Mouse (Mus musculus) T-helper 1 cell (primary cell): ENCODE data around the gene Fto.

ENCODE experiments used
- in situ Hi-C: fragments of 300-600 bp; cut with MboI, MseI; formaldehyde crosslinking; loops from one replicate; pipeline ENCODE4 v1.15.1; 2025; ENCODE audit warnings: high pct_unique_total_duplicates

Fto gene

GRCm38 (mm10) chr8:91524056-91524864, 210.9 kb downstream of the Fto start:
- in situ Hi-C loops, result no loop called here

DNA sequence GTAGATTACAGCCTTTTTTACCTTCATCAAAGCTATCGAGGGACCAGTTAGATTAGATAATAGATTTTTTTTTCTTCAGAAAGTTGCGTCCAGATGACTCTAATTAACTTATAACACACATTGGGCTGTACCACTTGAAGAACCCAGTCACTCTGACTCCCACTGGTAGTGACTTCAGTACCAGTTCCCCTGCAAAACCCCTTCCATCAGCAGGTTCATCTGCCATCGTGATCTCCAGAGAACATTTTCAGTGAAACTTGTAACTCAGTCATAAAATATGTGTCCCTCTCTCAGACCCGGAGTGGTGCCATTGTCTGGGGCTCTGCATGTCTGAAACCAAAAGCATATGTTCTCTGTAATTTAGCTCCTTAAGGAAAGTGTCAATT, 211.5 kb downstream of the Fto start:
- in situ Hi-C loops, result loop anchor here (25.0 kb wide), 1 partner anchor 837 kb away; the partner anchor contains the start of gene Irx5

DNA sequence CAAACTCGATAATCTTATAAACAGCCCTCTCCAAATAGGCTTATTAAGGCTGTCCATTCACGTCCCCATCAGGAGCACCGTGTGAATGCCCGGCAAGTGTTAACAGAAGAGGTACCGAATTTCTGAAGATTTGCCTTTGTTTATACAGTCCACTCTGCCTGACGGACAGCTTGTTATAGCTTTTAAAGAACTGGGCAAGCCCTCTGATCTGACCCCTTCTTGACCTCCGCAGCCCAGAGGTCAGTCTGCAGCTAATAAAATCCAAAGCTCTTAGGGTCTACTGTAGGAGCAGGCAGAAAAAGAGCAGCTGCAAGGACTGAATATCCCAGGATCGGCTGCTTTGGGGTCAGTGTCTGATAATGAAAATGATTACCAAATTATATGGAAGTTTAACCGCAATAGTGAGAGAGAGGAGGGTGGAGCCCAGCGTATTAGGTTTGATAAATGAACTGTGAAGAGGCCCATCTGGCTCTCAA, 212.1 kb downstream of the Fto start:
- in situ Hi-C loops, result loop anchor here (25.0 kb wide), 1 partner anchor 837 kb away; the partner anchor contains the start of gene Irx5

DNA sequence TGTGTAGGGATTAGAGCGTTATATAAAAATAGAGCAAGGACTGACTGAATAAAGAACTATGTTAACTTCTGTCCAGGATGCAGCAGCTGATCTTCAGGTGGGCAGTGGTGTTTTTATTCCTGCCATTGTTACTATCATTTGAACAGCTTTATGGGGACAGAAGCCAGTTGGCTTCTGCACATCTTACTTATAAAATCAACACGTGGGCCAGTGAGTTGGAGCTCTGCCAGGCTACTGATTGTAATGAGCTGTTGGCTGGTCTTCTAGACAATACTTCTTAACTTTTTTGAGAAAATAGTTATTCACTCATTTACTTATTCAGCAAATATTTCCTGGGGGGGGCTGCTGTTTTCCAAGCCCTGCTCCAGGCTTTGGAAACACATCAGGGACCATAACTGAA, 215.6 kb downstream of the Fto start:
- in situ Hi-C loops, result loop anchor here (25.0 kb wide), 1 partner anchor 833 kb away; the partner anchor contains the start of gene Irx5

DNA sequence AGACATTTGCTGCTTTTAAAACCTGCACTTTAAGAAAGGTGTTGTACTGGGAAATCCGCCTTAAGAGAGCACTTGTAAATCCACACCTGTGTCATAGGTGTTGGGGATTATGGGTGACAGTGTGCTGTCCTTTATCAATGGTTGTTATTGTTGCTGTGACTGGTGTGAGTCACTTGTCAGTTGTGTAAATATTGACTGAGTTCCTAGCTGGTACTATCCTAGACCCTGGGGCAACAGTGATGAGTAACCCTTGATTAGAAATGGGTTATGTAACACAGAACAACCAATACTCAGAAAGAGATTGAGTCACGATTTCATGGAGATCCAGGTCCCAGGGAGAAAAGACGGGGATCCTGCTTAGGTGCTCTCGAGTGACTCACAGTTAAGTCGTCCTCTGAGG, 216.4 kb downstream of the Fto start:
- in situ Hi-C loops, result loop anchor here (25.0 kb wide), 1 partner anchor 833 kb away; the partner anchor contains the start of gene Irx5

GRCm38 (mm10) chr8:91530656-91531055, 217.3 kb downstream of the Fto start:
- in situ Hi-C loops, result loop anchor here (25.0 kb wide), 1 partner anchor 832 kb away; the partner anchor contains the start of gene Irx5

DNA sequence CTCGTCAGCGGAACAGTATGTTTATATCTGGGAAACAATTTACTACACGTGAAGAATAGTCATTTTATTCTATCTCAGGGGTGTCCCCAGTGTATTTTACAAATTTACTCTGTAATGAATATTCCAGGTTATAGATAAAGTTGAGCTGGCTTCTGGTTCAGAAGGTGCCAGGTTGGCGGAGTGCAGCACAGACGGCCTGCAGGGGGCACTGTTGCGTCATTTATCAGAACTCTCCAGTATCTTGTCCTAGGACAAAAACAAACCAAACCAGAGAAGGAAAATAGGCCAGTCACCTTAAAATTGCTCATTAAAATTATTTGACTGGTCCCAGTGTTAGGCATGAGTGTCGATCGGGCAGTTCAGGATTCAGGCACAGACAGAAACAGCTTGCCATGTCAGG, 218.6 kb downstream of the Fto start:
- in situ Hi-C loops, result loop anchor here (25.0 kb wide), 1 partner anchor 830 kb away; the partner anchor contains the start of gene Irx5

DNA sequence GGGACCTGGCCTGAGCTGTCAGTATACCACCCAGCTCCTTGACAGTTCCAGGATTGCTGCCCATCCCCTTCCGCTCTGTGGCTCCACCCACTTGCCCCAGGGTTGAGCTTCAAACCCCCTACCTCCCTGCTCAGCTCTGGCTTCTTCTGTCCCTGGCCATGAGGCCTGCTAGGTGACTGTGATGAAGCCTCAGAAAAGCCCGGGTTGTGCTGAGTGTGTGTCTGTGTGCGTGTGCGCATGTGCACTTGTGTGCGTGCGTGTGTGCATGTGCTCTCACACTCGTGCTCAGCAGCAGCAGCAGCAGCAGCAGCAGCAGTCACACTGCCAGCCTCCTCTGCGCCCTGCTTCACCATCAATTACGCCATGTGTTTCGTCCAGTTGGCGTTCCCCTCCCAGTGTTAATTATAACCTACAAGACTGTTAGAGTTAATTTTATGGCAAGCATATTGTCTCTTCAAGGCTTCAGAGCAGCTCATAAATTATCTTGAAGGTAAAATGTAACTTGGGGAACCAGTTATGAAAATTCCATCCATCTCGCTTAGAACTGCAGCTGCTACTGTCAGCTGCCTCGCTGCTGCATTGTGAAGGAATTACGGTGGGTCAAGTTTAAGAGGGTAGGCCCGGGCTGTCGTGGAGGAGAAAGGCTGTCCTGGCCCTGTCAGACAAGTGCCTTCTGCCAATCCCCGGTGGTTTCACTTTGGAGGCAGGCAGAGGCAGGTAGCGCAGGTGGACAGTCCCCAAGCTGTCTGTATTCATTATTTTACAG, 219.5 kb downstream of the Fto start:
- in situ Hi-C loops, result loop anchor here (25.0 kb wide), 1 partner anchor 829 kb away; the partner anchor contains the start of gene Irx5

GRCm38 (mm10) chr8:91534752-91535151, 221.4 kb downstream of the Fto start:
- in situ Hi-C loops, result loop anchor here (25.0 kb wide), 1 partner anchor 828 kb away; the partner anchor contains the start of gene Irx5

DNA sequence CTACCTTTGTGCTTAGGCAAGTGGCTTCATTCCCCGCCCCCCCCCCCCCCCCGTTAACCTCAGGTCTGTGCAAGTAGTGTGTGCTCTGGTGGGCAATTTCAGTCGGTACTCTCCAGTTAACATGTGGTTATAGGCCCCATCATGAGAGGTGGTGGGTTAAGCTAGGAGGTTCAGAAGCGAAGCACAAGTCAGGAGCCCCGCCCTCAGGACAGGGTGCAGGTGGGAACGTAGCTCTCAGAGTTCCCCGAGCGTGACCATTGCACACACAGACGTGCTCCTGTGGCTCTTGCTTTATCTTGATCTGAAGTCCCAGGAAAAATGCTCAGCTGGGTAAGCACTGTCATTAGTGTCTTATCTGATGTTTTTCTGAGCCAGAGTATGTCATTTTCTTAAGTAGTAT, 224.8 kb downstream of the Fto start:
- in situ Hi-C loops, result loop anchor here (25.0 kb wide), 1 partner anchor 824 kb away; the partner anchor contains the start of gene Irx5

DNA sequence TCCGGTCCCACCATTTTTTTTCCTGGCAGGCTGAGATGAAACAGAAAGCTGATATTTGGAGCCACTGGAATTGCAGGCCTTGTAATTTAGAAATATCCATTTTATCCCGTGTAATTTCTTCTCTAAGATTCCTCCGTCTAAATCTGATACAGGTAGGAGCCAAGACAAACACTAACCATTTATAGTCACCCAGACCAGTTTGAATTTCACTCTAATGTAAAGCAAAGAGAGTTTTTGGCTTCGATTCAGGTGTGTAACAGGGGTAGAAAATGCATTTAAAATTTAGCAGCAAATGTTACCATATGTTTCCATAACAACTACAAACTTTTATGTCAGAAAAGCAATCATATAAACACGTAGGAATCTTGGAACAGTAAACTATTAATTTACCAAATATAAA, 225.6 kb downstream of the Fto start:
- in situ Hi-C loops, result loop anchor here (25.0 kb wide), 1 partner anchor 823 kb away; the partner anchor contains the start of gene Irx5

GRCm38 (mm10) chr8:91539586-91539985, 226.3 kb downstream of the Fto start:
- in situ Hi-C loops, result loop anchor here (25.0 kb wide), 1 partner anchor 823 kb away; the partner anchor contains the start of gene Irx5

- in situ Hi-C loops, result loop anchor here (25.0 kb wide), 1 partner anchor 821 kb away; the partner anchor contains the start of gene Irx5
These were observed 227.9 kb downstream of the Fto start for GRCm38 (mm10) chr8:91541229-91541628.

GRCm38 (mm10) chr8:91545561-91545960, 232.2 kb downstream of the Fto start:
- in situ Hi-C loops, result loop anchor here (25.0 kb wide), 1 partner anchor 817 kb away; the partner anchor contains the start of gene Irx5

GRCm38 (mm10) chr8:91546599-91546998, 233.3 kb downstream of the Fto start:
- in situ Hi-C loops, result loop anchor here (25.0 kb wide), 1 partner anchor 816 kb away; the partner anchor contains the start of gene Irx5

- in situ Hi-C loops, result no loop called here
These were observed 236.8 kb downstream of the Fto start for GRCm38 (mm10) chr8:91550131-91550530.

DNA sequence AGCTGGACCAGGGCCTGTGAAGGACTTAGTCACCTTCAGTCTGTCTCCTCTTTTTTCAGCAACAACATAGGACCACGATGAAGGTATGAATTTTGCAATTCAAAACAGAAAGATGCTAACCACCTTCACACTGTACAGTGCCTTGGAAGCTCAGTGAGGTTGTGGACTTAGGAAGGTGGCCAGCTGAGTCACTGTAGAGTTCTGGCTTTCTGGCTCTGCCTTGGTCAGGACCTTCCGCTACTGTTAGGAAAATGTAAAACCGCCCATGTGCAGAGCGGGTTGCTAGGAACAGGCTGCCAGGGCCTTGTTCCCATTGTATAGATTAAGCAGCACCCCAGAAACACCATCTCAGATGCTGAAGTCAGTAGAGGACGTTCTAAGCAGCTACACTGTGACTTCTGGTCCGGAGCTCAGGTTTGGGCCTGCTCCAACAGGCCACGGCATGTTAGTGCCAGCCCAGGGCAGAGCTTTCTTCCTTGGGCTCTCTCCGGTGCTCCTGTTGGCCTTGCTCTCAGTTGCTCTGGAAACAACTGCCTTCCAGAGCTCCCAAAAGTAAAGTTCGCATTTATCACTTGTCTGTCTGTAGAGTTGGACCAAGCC, 237.9 kb downstream of the Fto start:
- in situ Hi-C loops, result no loop called here

DNA sequence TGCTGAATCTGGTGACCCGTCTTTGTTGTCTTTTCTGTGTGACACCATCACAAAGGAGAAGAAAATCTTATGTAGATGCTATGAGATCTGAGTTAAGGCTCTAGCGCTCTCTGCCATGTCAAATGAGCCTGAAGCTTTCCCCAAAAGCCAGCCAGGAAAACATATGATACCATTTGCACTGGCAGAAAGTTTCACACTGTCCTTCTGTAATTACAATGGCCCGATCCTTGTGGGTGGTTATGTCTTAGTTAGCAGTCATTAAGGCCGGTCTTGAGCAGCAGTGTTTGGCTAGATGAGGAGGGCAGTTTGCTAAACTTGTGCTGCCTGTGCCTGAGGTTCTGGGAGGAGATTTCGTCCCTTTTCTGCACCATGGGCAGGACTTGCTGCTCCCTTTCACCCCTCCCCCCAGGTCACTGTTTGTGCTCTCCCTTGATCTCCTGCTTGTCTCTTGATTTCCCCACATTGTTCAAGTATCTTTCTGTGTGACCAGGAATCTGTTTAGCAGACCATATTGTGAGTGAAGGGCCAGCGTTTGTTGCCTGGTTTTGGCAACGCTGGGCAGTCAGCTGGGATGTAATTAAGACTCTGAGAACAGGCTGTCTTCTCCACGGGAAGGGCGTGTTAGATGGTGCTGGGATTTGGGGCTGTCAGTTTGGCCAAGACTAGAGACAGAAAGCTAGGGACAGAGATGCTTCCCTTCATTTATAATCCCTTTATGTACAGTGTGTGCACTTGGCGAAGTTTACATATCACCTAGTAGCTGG, 238.6 kb downstream of the Fto start:
- in situ Hi-C loops, result no loop called here

- in situ Hi-C loops, result no loop called here
These were observed 239.3 kb downstream of the Fto start for GRCm38 (mm10) chr8:91552635-91553034.

DNA sequence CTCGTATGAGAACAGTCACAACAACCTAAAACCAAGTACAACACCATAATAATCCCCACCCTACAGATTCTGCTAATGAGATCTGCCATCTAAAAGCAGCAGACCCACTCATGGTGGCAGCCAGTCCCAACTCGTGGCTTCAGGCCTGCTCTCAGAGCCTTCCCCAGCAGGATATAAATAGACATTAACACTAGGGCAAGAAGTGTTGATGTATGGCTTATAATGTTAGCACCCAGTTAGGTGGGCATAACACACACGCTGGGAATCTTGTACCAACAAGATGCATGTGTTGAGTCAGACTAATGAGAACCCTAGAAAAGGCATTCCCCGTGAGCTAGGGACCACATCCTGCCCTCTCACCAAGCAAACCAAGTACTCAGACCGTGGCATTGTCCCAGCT, 240.1 kb downstream of the Fto start:
- in situ Hi-C loops, result no loop called here
